Mouse (Mus musculus): ENCODE measurements at regions not wholly inside any gene's neighbourhood (a gene's known extent, or its start where the extent isn't known, plus 50 kb on each side); places are given as distances from the start of the nearest gene placed in this dataset.

GRCm38 (mm10) chr16:42608336-42608735, 267.3 kb upstream of the Zbtb20 start:
- TF ChIP-seq CTCF (IDR thresholded peaks at IDR 0.05; ENCODE audit: borderline replicate concordance, extremely low read depth, insufficient read depth, insufficient read length) = no peak
- TF ChIP-seq POLR2A (IDR thresholded peaks at IDR 0.05; ENCODE audit: borderline replicate concordance, extremely low read depth, insufficient read depth, insufficient read length, poor library complexity, severe bottlenecking) = no peak
- DNase-seq (ENCODE audit: low read depth) = no peak

GRCm38 (mm10) chr16:42592321-42592720, 251.9 kb upstream of the Gap43 start:
- no peak for TF ChIP-seq POLR2A (IDR thresholded peaks at IDR 0.05; ENCODE audit: borderline replicate concordance, extremely low read depth, insufficient read depth, insufficient read length, poor library complexity, severe bottlenecking)
- no peak for TF ChIP-seq CTCF (IDR thresholded peaks at IDR 0.05; ENCODE audit: borderline replicate concordance, extremely low read depth, insufficient read depth, insufficient read length)
- no peak for DNase-seq (ENCODE audit: low read depth)

GRCm38 (mm10) chr16:42591530-42591929, 251.1 kb upstream of the Gap43 start:
- no peak for DNase-seq (ENCODE audit: low read depth)
- TF ChIP-seq CTCF (IDR thresholded peaks at IDR 0.05; ENCODE audit: borderline replicate concordance, extremely low read depth, insufficient read depth, insufficient read length) (no peak), POLR2A (IDR thresholded peaks at IDR 0.05; ENCODE audit: borderline replicate concordance, extremely low read depth, insufficient read depth, insufficient read length, poor library complexity, severe bottlenecking) (no peak)

- TF ChIP-seq CTCF (IDR thresholded peaks at IDR 0.05; ENCODE audit: borderline replicate concordance, extremely low read depth, insufficient read depth, insufficient read length) (no peak), POLR2A (IDR thresholded peaks at IDR 0.05; ENCODE audit: borderline replicate concordance, extremely low read depth, insufficient read depth, insufficient read length, poor library complexity, severe bottlenecking) (no peak)
These were observed 245.7 kb upstream of the Gap43 start for GRCm38 (mm10) chr16:42586196-42586595.

GRCm38 (mm10) chr16:42575517-42575946, 235.1 kb upstream of the Gap43 start:
- DNase-seq (ENCODE audit: low read depth) = peak; percentile 95
- TF ChIP-seq POLR2A (IDR thresholded peaks at IDR 0.05; ENCODE audit: borderline replicate concordance, extremely low read depth, insufficient read depth, insufficient read length, poor library complexity, severe bottlenecking) (no peak), CTCF (IDR thresholded peaks at IDR 0.05; ENCODE audit: borderline replicate concordance, extremely low read depth, insufficient read depth, insufficient read length) (no peak)

More at GRCm38 (mm10) chr16:42586196-42586595, 245.7 kb upstream of the Gap43 start:
- DNase-seq (ENCODE audit: low read depth) = no peak

- no peak for TF ChIP-seq POLR2A (IDR thresholded peaks at IDR 0.05; ENCODE audit: borderline replicate concordance, extremely low read depth, insufficient read depth, insufficient read length, poor library complexity, severe bottlenecking)
- no peak for TF ChIP-seq CTCF (IDR thresholded peaks at IDR 0.05; ENCODE audit: borderline replicate concordance, extremely low read depth, insufficient read depth, insufficient read length)
- DNase-seq (ENCODE audit: low read depth) = no peak
These were observed 234.5 kb upstream of the Gap43 start for GRCm38 (mm10) chr16:42574978-42575377.

- DNase-seq (ENCODE audit: low read depth) = peak; percentile 79
- no peak for TF ChIP-seq POLR2A (IDR thresholded peaks at IDR 0.05; ENCODE audit: borderline replicate concordance, extremely low read depth, insufficient read depth, insufficient read length, poor library complexity, severe bottlenecking)
These were observed 230.0 kb upstream of the Gap43 start for GRCm38 (mm10) chr16:42570246-42570996.

- TF ChIP-seq POLR2A (IDR thresholded peaks at IDR 0.05; ENCODE audit: borderline replicate concordance, extremely low read depth, insufficient read depth, insufficient read length, poor library complexity, severe bottlenecking) = no peak
- no peak for TF ChIP-seq CTCF (IDR thresholded peaks at IDR 0.05; ENCODE audit: borderline replicate concordance, extremely low read depth, insufficient read depth, insufficient read length)
- no peak for DNase-seq (ENCODE audit: low read depth)
These were observed 228.9 kb upstream of the Gap43 start for GRCm38 (mm10) chr16:42569335-42569734.

- no peak for DNase-seq (ENCODE audit: low read depth)
- TF ChIP-seq POLR2A (IDR thresholded peaks at IDR 0.05; ENCODE audit: borderline replicate concordance, extremely low read depth, insufficient read depth, insufficient read length, poor library complexity, severe bottlenecking) (no peak), CTCF (IDR thresholded peaks at IDR 0.05; ENCODE audit: borderline replicate concordance, extremely low read depth, insufficient read depth, insufficient read length) (no peak)
These were observed 209.1 kb upstream of the Gap43 start for GRCm38 (mm10) chr16:42549591-42549990.

GRCm38 (mm10) chr16:42546229-42547163, 206.0 kb upstream of the Gap43 start:
- DNase-seq (ENCODE audit: low read depth) = peak; percentile 86
- TF ChIP-seq CTCF (IDR thresholded peaks at IDR 0.05; ENCODE audit: borderline replicate concordance, extremely low read depth, insufficient read depth, insufficient read length) = no peak
- no peak for TF ChIP-seq POLR2A (IDR thresholded peaks at IDR 0.05; ENCODE audit: borderline replicate concordance, extremely low read depth, insufficient read depth, insufficient read length, poor library complexity, severe bottlenecking)

GRCm38 (mm10) chr16:42517321-42517720, 176.9 kb upstream of the Gap43 start:
- TF ChIP-seq POLR2A (IDR thresholded peaks at IDR 0.05; ENCODE audit: borderline replicate concordance, extremely low read depth, insufficient read depth, insufficient read length, poor library complexity, severe bottlenecking) (no peak), CTCF (IDR thresholded peaks at IDR 0.05; ENCODE audit: borderline replicate concordance, extremely low read depth, insufficient read depth, insufficient read length) (no peak)
- DNase-seq (ENCODE audit: low read depth) = no peak
